Mouse (Mus musculus) midbrain, postnatal 0 days (tissue): ENCODE data around the gene Cul7. TPM values are rescaled to one million over a fixed set of nuclear protein-coding genes. Genes with fewer than 3 reads are reported as not detected.

ENCODE experiments used
- ATAC-seq: fragments of 200-750 bp; cut with Nextera tagmentation; 2 replicates; pipeline ENCODE4 v1.8.0; 2017; ENCODE audit warnings: moderate number of reproducible peaks, mild to moderate bottlenecking, moderate TSS enrichment, moderate library complexity; ENCODE audit not compliant: low FRiP score
- DNase-seq: peaks from one replicate; pipeline ENCODE4 v3.0.0-alpha.2; 2015; ENCODE audit warnings: low spot score
- H3K27ac ChIP-seq: fragments of 300-500 bp; sonication (generic); 2 replicates; pipeline ENCODE4 v1.5.1; 2014; ENCODE audit warnings: low read depth, mild to moderate bottlenecking, low read length, mixed read lengths
- H3K27me3 ChIP-seq: fragments of 300-500 bp; sonication (generic); 2 replicates; pipeline ENCODE4 v1.6.1; 2014; ENCODE audit warnings: low read length, control low read depth, mixed read lengths; ENCODE audit not compliant: insufficient read depth
- H3K36me3 ChIP-seq: fragments of 300-500 bp; sonication (generic); 2 replicates; pipeline ENCODE4 v1.6.1; 2014; ENCODE audit warnings: low read length, control low read depth, mixed read lengths; ENCODE audit not compliant: insufficient read depth
- H3K4me1 ChIP-seq: fragments of 300-500 bp; sonication (generic); 2 replicates; pipeline ENCODE4 v1.6.1; 2014; ENCODE audit warnings: mild to moderate bottlenecking, control low read depth, antibody characterized with exemption, low read length, mixed read lengths; ENCODE audit not compliant: insufficient read depth
- H3K4me2 ChIP-seq: fragments of 300-500 bp; sonication (generic); 2 replicates; pipeline ENCODE4 v1.6.1; 2014; ENCODE audit warnings: low read depth, mild to moderate bottlenecking, low read length, mixed read lengths; ENCODE audit not compliant: poor library complexity, severe bottlenecking
- H3K4me3 ChIP-seq: fragments of 300-500 bp; sonication (generic); 2 replicates; pipeline ENCODE4 v1.5.1; 2014; ENCODE audit warnings: low read depth, mild to moderate bottlenecking, low read length, moderate library complexity
- H3K9ac ChIP-seq: fragments of 300-500 bp; sonication (generic); replicated peaks from 2 replicates; pipeline ENCODE4 v1.6.1; 2014; ENCODE audit warnings: mild to moderate bottlenecking, low read length, moderate library complexity, mixed read lengths; ENCODE audit not compliant: poor library complexity, severe bottlenecking
- H3K9me3 ChIP-seq: fragments of 300-500 bp; sonication (generic); 2 replicates; pipeline ENCODE4 v1.6.1; 2016; ENCODE audit warnings: low read length, control low read depth
- CTCF ChIP-seq: IDR thresholded peaks from 2 replicates; pipeline ENCODE4 v1.5.1; 2016; ENCODE audit warnings: antibody characterized with exemption, mild to moderate bottlenecking
- WGBS: fragments of 180-500 bp; shearing (Covaris S2); extraction: QIAGEN DNeasy Blood & Tissue Kit; methylation state at CpG from one replicate; pipeline ENCODE4 v1.1.7; 2014; 5-methylcytosine and 5-hydroxymethylcytosine counted together
- polyA plus RNA-seq: library from polyadenylated mRNA; unstranded; fragments of >200 nt; fragmentation: Nextera tagmentation; extraction: Ambion mirVana; gene quantifications from 2 replicates; pipeline ENCODE4 v1.2.1, GENCODE M21; 2015
- total RNA-seq: library from RNA; depleted of rRNA; stranded (reverse); fragments of >200 nt; gene quantifications from 2 replicates; pipeline ENCODE4 v1.2.3, GENCODE M21; 2014

The Cul7 gene
- total and polyA plus RNA-seq, 2 experiments from 2014 or later = 26.6 to 92.4 TPM

DNA sequence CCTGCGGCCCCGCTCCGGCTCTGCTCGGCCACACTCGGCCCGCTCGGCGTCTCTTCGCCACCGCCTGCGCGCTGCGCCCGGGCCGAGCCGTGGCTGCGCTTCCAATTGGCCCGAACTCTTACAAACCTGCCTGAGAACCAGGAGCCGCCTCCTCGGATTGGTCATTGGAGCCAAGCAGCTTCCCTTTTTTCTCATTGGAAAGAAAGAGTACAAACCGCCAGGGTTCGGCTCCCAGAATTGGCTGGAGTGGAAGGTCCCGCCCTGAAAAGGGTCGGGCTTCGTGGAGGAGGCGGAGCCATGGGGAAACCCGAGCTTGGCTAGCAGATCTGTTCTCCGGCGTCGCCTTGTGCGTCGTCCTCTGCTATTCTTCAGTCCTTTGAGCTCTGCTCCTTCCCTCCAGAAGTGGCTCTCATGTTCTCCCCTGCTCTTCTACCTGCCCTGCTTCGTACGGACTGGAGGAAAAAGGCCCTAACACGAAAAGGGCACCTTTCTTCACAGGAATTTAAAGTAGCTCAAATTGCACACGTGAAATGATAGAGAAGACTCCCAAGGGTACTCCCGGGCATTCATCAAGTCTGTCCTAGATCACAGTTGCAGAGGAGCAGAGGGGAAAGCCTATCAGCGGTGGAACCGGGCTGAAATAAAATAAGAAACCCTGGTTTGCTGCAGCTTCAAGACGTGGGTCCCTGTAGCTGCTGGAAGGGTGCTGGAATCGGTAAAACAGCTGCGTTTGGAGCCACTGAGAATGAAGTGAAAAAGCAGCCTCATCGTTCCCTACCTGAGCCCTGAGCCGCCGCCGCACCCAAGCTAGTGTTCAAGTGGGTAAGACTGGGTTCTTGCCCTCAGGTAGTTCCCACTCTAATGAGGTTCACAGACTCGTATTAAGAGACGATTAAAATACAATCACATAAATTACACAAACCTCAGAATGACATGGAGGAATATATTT is 55.0 kb downstream of the Cul7 start, which contains the start of gene Ppp2r5d:
TSS of gene Ppp2r5d (minus strand) at position 225 of the 949 bp plus-strand sequence.
- DNase-seq = peak; percentile 99
- H3K9me3 ChIP-seq = no peaks in the 10 kb centered on the region
- H3K27me3 ChIP-seq = no peaks in the 10 kb centered on the region
- H3K9ac ChIP-seq = peak within 1 kb of the TSS; percentile 95
- peak within 1 kb of the TSS; percentile 85 for H3K27ac ChIP-seq
- H3K4me2 ChIP-seq = peak within 1 kb of the TSS; percentile 74
- peak; percentile 21 for TF ChIP-seq CTCF
- 1% methylated on average over 48 of the region's 48 CpGs for WGBS
- no peaks in the 10 kb centered on the region for H3K36me3 ChIP-seq
- peak; percentile 95 for ATAC-seq
- peaks cover 17% of the 10 kb centered on the region for H3K4me1 ChIP-seq
- H3K4me3 ChIP-seq = peak within 1 kb of the TSS; percentile 92

DNA sequence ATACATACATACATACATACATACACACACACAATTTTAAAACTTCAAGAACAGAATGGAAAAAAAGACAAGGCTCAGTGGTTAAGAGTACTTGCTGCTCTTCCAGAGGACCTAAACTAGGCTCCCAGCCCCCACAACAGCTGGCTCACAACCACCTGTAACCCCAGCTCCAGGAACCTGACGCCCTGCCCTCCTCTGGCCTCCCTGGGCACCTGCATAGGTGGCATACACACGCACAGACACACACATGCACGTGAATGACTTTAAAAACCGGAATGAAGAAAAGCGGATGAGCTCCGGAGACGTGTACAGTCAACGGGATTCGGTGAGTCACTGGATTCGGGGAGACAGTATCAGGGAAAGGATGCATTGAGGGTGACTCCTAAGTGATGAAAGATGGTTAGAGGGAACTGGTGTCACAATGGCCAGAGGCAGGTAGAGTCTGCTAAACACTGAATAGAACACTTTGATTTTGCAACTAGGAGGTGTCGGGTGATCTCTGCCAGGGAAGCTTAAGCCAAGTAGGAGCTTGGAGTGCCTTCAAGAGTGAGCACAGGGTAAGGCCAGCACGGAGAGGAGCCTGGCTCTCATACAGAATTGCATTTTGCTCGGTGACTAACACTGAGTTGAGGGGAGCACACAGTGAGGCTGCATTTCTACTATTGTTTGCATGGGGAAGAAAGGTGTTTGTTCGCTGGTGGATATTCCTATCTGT is 56.4 kb downstream of the Cul7 start:
- no peaks in the 10 kb centered on the region for H3K9me3 ChIP-seq
- ATAC-seq (no peak), DNase-seq (no peak)
- no peak for TF ChIP-seq CTCF
- H3K9ac ChIP-seq = no peak overlapping the region
- no peak overlapping the region for H3K4me3 ChIP-seq
- H3K4me2 ChIP-seq = no peak overlapping the region
- peaks cover 17% of the 10 kb centered on the region for H3K4me1 ChIP-seq
- no peaks in the 10 kb centered on the region for H3K27me3 ChIP-seq
- no peak overlapping the region for H3K27ac ChIP-seq
- H3K36me3 ChIP-seq = no peaks in the 10 kb centered on the region
- WGBS = 94% methylated on average over 14 of the region's 14 CpGs

DNA sequence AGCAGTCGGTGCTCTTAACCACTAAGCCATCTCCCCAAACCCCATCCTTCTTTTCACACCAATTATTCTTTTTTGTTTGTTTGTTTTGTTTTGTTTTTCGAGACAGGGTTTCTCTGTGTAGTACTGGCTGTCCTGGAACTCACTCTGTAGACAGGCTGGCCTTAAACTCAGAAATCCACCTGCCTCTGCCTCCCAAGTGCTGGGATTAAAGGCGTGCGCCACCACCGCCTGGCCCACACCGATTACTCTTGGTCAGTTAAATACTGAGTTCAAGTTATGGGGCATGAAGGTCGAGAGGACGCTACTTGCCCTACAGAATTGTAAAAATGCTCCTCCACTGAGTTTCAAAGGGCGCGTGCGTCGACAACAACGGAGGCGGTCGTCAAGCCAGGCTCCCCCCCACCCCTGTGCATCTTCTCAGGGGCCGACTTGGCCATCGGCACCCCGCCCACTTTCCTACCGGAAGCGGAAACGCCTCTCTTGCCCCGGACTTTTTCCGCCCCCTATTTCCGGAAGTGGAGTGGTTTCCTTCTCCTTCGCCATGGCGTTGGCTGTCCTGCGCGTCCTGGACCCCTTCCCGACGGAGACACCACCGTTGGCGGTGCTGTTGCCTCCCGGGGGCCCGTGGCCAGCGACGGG is 60.9 kb downstream of the Cul7 start, which contains the start of gene Pex6:
TSS of gene Pex6 (plus strand) at position 505 of the 639 bp plus-strand sequence.
- Histone ChIP-seq H3K4me2 (peak within 1 kb of the TSS; percentile 100), H3K4me3 (peak within 1 kb of the TSS; percentile 97), H3K27me3 (no peaks in the 10 kb centered on the region), H3K9me3 (no peaks in the 10 kb centered on the region), H3K4me1 (peaks cover 9% of the 10 kb centered on the region), H3K27ac (peak within 1 kb of the TSS; percentile 77), H3K9ac (peak within 1 kb of the TSS; percentile 89), H3K36me3 (peaks cover 16% of the 10 kb centered on the region)
- WGBS = 7% methylated on average over 35 of the region's 36 CpGs
- ATAC-seq = peak; percentile 92
- peak; percentile 42 for TF ChIP-seq CTCF
- DNase-seq = peak; percentile 96

DNA sequence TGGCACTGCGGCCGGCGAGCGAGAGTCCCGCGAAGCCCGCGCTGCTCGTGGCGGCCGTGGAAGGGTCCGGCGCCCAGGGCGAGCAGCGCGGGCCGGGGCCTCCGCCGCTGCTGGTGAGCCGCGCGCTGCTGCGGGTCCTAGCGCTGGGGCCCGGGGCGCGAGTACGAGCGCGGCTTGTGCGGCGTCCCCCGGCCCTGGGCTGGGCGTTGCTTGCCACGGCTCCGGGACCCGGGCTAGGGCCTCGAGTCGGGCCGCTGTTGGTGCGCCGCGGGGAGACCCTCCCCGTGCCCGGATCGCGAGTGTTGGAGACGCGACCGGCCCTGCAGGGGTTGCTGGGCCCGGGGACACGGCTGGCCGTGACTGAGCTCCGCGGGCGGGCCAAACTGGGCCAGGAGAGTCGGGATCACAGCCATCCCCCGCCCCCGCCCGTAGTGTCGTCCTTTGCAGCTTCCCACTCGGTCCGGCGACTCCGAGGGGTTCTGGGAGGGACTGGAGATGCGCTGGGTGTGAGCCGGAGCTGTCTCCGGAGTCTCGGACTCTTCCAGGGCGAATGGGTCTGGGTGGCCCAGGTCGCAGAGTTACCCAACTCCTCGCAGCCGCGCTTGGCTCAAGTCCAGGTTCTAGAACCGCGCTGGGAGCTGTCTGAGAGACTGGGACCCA is 61.6 kb downstream of the Cul7 start:
- no peaks in the 10 kb centered on the region for H3K27me3 ChIP-seq
- H3K27ac ChIP-seq = peak overlapping the region; percentile 77
- peak overlapping the region; percentile 89 for H3K9ac ChIP-seq
- H3K4me1 ChIP-seq = peaks cover 7% of the 10 kb centered on the region
- peaks cover 21% of the 10 kb centered on the region for H3K36me3 ChIP-seq
- peak overlapping the region; percentile 100 for H3K4me2 ChIP-seq
- no peaks in the 10 kb centered on the region for H3K9me3 ChIP-seq
- ATAC-seq (peak; percentile 50), DNase-seq (no peak)
- peak overlapping the region; percentile 97 for H3K4me3 ChIP-seq
- no peak for TF ChIP-seq CTCF
- under 1% methylated on average over 66 of the region's 76 CpGs for WGBS

DNA sequence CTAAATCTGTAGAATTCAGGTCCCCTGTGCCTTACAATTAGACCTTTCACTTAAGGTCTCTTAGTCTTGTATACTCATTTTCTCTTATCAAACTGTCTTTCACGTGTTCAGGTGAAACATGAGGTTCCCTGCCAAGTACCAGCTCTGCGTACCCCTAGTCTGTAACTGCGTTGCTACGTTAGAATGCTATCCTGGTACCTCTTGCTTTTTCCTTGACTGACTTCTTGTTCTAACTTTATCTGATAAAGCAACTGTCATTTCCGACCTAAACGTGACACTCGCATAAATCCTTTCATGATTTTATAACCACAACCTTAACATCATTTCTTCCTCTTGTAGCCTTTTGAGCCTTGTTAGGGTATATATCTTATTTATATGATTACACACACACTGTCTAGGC is 62.3 kb downstream of the Cul7 start:
- Histone ChIP-seq H3K9ac (peak overlapping the region; percentile 89), H3K4me2 (peak overlapping the region; percentile 100), H3K36me3 (peaks cover 23% of the 10 kb centered on the region), H3K4me1 (peaks cover 7% of the 10 kb centered on the region), H3K27ac (no peak overlapping the region), H3K27me3 (no peaks in the 10 kb centered on the region), H3K4me3 (peak overlapping the region; percentile 97), H3K9me3 (no peaks in the 10 kb centered on the region)
- no peak for DNase-seq
- no peak for TF ChIP-seq CTCF
- ATAC-seq = no peak
- 76% methylated on average over 7 of the region's 7 CpGs for WGBS
